Mouse (Mus musculus): ENCODE results near the gene Dnajc1. TPM values are rescaled to one million over a fixed set of nuclear protein-coding genes. Genes with fewer than 3 reads are reported as not detected.
A peak's percentile ranks its signal among the peaks of the same experiment; 100 is the strongest.

Gene Dnajc1
- total RNA-seq, 1 experiment = 16.4 TPM

GRCm38 (mm10) chr2:18206811-18207210 is 185.8 kb downstream of the Dnajc1 start:
- Histone ChIP-seq H3K4me3 (ENCODE audit: insufficient read depth in 1 of 2, low read depth in 1 of 2, low read length in 2 of 2, poor library complexity in 1 of 2, severe bottlenecking in 1 of 2) (no peak overlapping the region), H3K36me3 (ENCODE audit: control insufficient read depth, insufficient read depth, low read length, poor library complexity, severe bottlenecking) (peaks cover 33% of the 10 kb centered on the region), H3K27ac (ENCODE audit: insufficient read depth, low read depth, low read length, poor library complexity, severe bottlenecking) (no peak overlapping the region), H3K9ac (ENCODE audit: insufficient read depth, low read depth, low read length, poor library complexity, severe bottlenecking) (no peak overlapping the region), H3K4me1 (ENCODE audit: control insufficient read depth in 2 of 2, insufficient read depth in 2 of 2, low read length in 2 of 2, poor library complexity in 1 of 2) (no peaks in the 10 kb centered on the region), H3K9me3 (ENCODE audit: control insufficient read depth, insufficient read depth, low read depth, low read length) (no peaks in the 10 kb centered on the region)
- no peak for DNase-seq (ENCODE audit: low read depth, low spot score)
- in situ Hi-C loops (cut with MboI; ENCODE audit: low sequenced_read_pairs in 2 of 2, unreplicated experiment in 2 of 2) = no loop called here
- no peak for TF ChIP-seq CHD2 (IDR thresholded peaks at IDR 0.05; ENCODE audit: low read depth, low read length)
- TF ChIP-seq HCFC1 (IDR thresholded peaks at IDR 0.05; ENCODE audit: borderline replicate concordance, insufficient read depth, low read length) = no peak

- peaks cover 27% of the 10 kb centered on the region for H3K36me3 ChIP-seq (ENCODE audit: control insufficient read depth, insufficient read depth, low read length, poor library complexity, severe bottlenecking)
These were observed 187.5 kb downstream of the Dnajc1 start for GRCm38 (mm10) chr2:18205118-18205517.

GRCm38 (mm10) chr2:18202923-18203322 is 189.7 kb downstream of the Dnajc1 start:
- no peak for TF ChIP-seq CHD2 (IDR thresholded peaks at IDR 0.05; ENCODE audit: low read depth, low read length)
- no peak for TF ChIP-seq HCFC1 (IDR thresholded peaks at IDR 0.05; ENCODE audit: borderline replicate concordance, insufficient read depth, low read length)
- 0 out of 2 replicates have a peak, but pooled peaks have one; percentile 5 for TF ChIP-seq ZC3H11A (IDR thresholded peaks at IDR 0.05; ENCODE audit: borderline replicate concordance, low read depth, low read length)
- TF ChIP-seq ZNF384 (IDR thresholded peaks at IDR 0.05; ENCODE audit: low read depth, low read length) = no peak
- DNase-seq (ENCODE audit: low read depth, low spot score) = peak; percentile 28
- Histone ChIP-seq H3K4me1 (ENCODE audit: control insufficient read depth in 2 of 2, insufficient read depth in 2 of 2, low read length in 2 of 2, poor library complexity in 1 of 2) (no peaks in the 10 kb centered on the region), H3K4me3 (ENCODE audit: insufficient read depth in 1 of 2, low read depth in 1 of 2, low read length in 2 of 2, poor library complexity in 1 of 2, severe bottlenecking in 1 of 2) (no peak overlapping the region), H3K9me3 (ENCODE audit: control insufficient read depth, insufficient read depth, low read depth, low read length) (no peaks in the 10 kb centered on the region), H3K36me3 (ENCODE audit: control insufficient read depth, insufficient read depth, low read length, poor library complexity, severe bottlenecking) (peaks cover 20% of the 10 kb centered on the region), H3K27ac (ENCODE audit: insufficient read depth, low read depth, low read length, poor library complexity, severe bottlenecking) (no peak overlapping the region), H3K9ac (ENCODE audit: insufficient read depth, low read depth, low read length, poor library complexity, severe bottlenecking) (no peak overlapping the region)
- in situ Hi-C loops (cut with MboI; ENCODE audit: low sequenced_read_pairs in 2 of 2, unreplicated experiment in 2 of 2) = no loop called here

More at GRCm38 (mm10) chr2:18205118-18205517, 187.5 kb downstream of the Dnajc1 start:
- in situ Hi-C loops (cut with MboI; ENCODE audit: low sequenced_read_pairs in 2 of 2, unreplicated experiment in 2 of 2) = no loop called here
- peak; percentile 70 for DNase-seq (ENCODE audit: low read depth, low spot score)
- H3K9me3 ChIP-seq (ENCODE audit: control insufficient read depth, insufficient read depth, low read depth, low read length) = no peaks in the 10 kb centered on the region
- H3K4me3 ChIP-seq (ENCODE audit: insufficient read depth in 1 of 2, low read depth in 1 of 2, low read length in 2 of 2, poor library complexity in 1 of 2, severe bottlenecking in 1 of 2) = no peak overlapping the region
- no peaks in the 10 kb centered on the region for H3K4me1 ChIP-seq (ENCODE audit: control insufficient read depth in 2 of 2, insufficient read depth in 2 of 2, low read length in 2 of 2, poor library complexity in 1 of 2)
- no peak overlapping the region for H3K9ac ChIP-seq (ENCODE audit: insufficient read depth, low read depth, low read length, poor library complexity, severe bottlenecking)
- TF ChIP-seq ZNF384 (IDR thresholded peaks at IDR 0.05; ENCODE audit: low read depth, low read length) (no peak), HCFC1 (IDR thresholded peaks at IDR 0.05; ENCODE audit: borderline replicate concordance, insufficient read depth, low read length) (no peak), MAFK (IDR thresholded peaks at IDR 0.05; ENCODE audit: insufficient read depth, low read depth, low read length) (no peak), ZC3H11A (IDR thresholded peaks at IDR 0.05; ENCODE audit: borderline replicate concordance, low read depth, low read length) (peak; percentile 41; the same call in 1 of the 2 replicates), CHD2 (IDR thresholded peaks at IDR 0.05; ENCODE audit: low read depth, low read length) (no peak)
- no peak overlapping the region for H3K27ac ChIP-seq (ENCODE audit: insufficient read depth, low read depth, low read length, poor library complexity, severe bottlenecking)

GRCm38 (mm10) chr2:18201820-18202462 is 190.7 kb downstream of the Dnajc1 start:
- Histone ChIP-seq H3K9me3 (ENCODE audit: control insufficient read depth, insufficient read depth, low read depth, low read length) (no peaks in the 10 kb centered on the region), H3K27ac (ENCODE audit: insufficient read depth, low read depth, low read length, poor library complexity, severe bottlenecking) (no peak overlapping the region), H3K4me1 (ENCODE audit: control insufficient read depth in 2 of 2, insufficient read depth in 2 of 2, low read length in 2 of 2, poor library complexity in 1 of 2) (no peaks in the 10 kb centered on the region), H3K9ac (ENCODE audit: insufficient read depth, low read depth, low read length, poor library complexity, severe bottlenecking) (no peak overlapping the region), H3K4me3 (ENCODE audit: insufficient read depth in 1 of 2, low read depth in 1 of 2, low read length in 2 of 2, poor library complexity in 1 of 2, severe bottlenecking in 1 of 2) (no peak overlapping the region), H3K36me3 (ENCODE audit: control insufficient read depth, insufficient read depth, low read length, poor library complexity, severe bottlenecking) (peaks cover 19% of the 10 kb centered on the region)
- DNase-seq (ENCODE audit: low read depth, low spot score) = no peak
- TF ChIP-seq ZC3H11A (IDR thresholded peaks at IDR 0.05; ENCODE audit: borderline replicate concordance, low read depth, low read length) = no peak
- no peak for TF ChIP-seq HCFC1 (IDR thresholded peaks at IDR 0.05; ENCODE audit: borderline replicate concordance, insufficient read depth, low read length)
- TF ChIP-seq CHD2 (IDR thresholded peaks at IDR 0.05; ENCODE audit: low read depth, low read length) = no peak
- no peak for TF ChIP-seq MAFK (IDR thresholded peaks at IDR 0.05; ENCODE audit: insufficient read depth, low read depth, low read length)
- TF ChIP-seq ZNF384 (IDR thresholded peaks at IDR 0.05; ENCODE audit: low read depth, low read length) = no peak
- in situ Hi-C loops (cut with MboI; ENCODE audit: low sequenced_read_pairs in 2 of 2, unreplicated experiment in 2 of 2) = no loop called here

Measured in ES-E14 (cell line).